Mouse (Mus musculus) T-cell, adult 66 days (primary cell): ENCODE measurements around the gene Crtc2. TPM values are rescaled to one million over a fixed set of nuclear protein-coding genes. Genes with fewer than 3 reads are reported as not detected.

ENCODE experiments used
- total RNA-seq, 2 experiments: library from RNA; stranded (reverse); gene quantifications; 3 replicates in 1 of 2; 4 replicates in 1 of 2; pipeline ENCODE4 v1.2.4; 2023

Crtc2 gene
- 100 to 1,000 TPM in 1 of 2 experiments, 10 to 100 TPM in 1; 97.9 to 123 TPM for total RNA-seq

GRCm38 (mm10) chr3:90253653-90254418 is at the start of gene Crtc2:
TSS of gene Crtc2 (plus strand) at chr3:90254163.

DNA sequence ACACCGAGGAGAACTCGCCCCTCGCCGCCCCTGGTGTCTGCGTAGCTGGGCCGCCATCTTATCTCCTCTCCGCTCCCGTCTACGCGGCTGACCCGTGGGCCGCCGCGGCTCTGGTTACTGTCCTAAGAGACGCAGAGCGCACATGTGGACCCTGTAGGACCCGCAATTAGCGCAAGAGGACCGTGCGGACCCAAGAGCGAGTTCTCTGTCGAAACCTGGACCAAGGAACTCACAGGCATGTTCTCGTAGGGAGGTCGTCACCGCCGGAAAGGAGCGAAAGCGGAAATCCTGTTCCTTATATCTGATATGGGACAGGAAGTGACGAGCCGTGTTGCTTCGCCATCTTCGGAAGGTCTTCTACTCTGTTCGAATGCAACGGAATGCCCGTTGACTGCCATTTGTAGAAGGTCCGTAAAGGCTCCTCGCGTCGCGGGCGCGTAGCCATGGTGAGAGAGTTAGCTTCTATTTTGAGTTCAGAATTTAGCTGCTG is 40.5 kb upstream of the Crtc2 start, which contains the start of the genes Rps27 and Rab13:
Rps27 (minus strand) TSS at position 275 of the 490 bp plus-strand sequence.
Rab13 (plus strand) TSS at position 319 of the 490 bp plus-strand sequence.

GRCm38 (mm10) chr3:90231507-90232333 is 22.2 kb upstream of the Crtc2 start, which contains the start of gene Jtb:
TSS of gene Jtb (plus strand) at chr3:90231597.

GRCm38 (mm10) chr3:90242984-90243775 is 10.8 kb upstream of the Crtc2 start, which contains the start of gene Creb3l4:
TSS of gene Creb3l4 (minus strand) at chr3:90243512.

GRCm38 (mm10) chr3:90247960-90248745 is 5.8 kb upstream of the Crtc2 start, which contains the start of gene Slc39a1:
TSS of gene Slc39a1 (plus strand) at chr3:90248172.

GRCm38 (mm10) chr3:90265034-90265931 is 11.3 kb downstream of the Crtc2 start, which contains the start of gene Dennd4b:
TSS of gene Dennd4b (plus strand) at chr3:90265185.

DNA sequence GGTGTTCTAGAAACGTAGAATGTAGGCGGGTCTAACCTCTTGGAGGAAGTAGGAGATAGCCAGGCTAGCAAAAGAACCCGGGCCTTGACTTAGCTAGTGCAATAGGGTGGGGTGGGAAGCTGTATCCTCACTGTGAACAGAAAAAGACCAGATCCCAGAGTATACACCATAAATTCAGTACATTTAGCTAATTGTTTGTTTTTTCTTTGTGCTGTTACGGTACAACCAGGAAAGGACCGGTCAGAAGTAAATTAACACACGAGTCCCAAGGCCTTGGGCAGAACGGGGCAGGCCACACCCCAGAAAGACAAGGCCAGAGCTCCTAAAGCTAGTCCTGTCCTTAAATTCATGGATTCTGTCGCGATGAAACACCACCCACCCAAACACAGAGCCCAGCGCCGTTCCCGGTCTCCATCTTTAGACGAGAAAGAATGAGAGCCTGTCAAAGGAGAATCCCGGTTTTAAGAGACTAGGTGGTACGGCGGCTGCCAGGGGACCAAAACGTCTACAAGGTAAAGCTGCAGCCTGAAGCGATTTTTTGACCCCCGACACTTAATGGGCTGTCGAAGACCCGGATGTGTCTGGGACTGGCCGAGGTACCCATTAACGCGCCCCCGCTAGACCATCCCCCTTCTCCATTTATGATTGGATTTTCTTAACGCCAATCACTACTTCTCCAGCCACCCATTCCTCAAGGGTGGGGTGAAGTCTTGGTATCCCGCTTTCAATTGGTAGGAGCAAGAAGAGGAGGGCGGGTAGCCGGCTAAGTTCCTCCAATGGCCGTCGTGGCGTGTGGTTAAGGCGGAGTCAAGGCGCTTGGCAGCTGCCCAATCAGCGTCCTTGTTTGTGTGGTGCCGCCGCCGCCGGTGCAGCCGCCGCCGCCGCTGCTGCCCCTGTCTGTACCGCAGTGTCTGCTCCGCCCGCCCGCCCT is 38.6 kb downstream of the Crtc2 start, which contains the start of gene Gatad2b:
Gatad2b (plus strand) TSS at position 834 of the 931 bp plus-strand sequence.

Other genes starting within 250 kb of the Crtc2 start
- gene 4933434E20Rik, start 202.5 kb upstream of the Crtc2 start, total RNA-seq = 100 to 1,000 TPM in 1 of 2 experiments, 10 to 100 TPM in 1; 94.8 to 103 TPM
- 100 to 1,000 TPM; 237 to 253 TPM for gene Ubap2l, start 201.5 kb upstream of the Crtc2 start, total RNA-seq
- gene Tpm3, start 181.5 kb upstream of the Crtc2 start, total RNA-seq = 100 to 1,000 TPM; 548 to 572 TPM
- gene Nup210l, start 150.0 kb upstream of the Crtc2 start, total RNA-seq = 1 to 10 TPM; 1.1 TPM
- over 10,000 TPM; 10,955 to 11,849 TPM for gene Rps27, start 40.5 kb upstream of the Crtc2 start, total RNA-seq
- not detected for gene Rab13, start 40.5 kb upstream of the Crtc2 start, total RNA-seq
- 10 to 100 TPM; 63.9 to 76.8 TPM for gene Jtb, start 22.6 kb upstream of the Crtc2 start, total RNA-seq
- gene Creb3l4, start 10.7 kb upstream of the Crtc2 start, total RNA-seq = not detected
- gene Slc39a1, start 6.0 kb upstream of the Crtc2 start, total RNA-seq = 10 to 100 TPM; 25.3 to 28.3 TPM
- 10 to 100 TPM; 73.7 to 80.7 TPM for gene Dennd4b, start 11.0 kb downstream of the Crtc2 start, total RNA-seq
- 100 to 1,000 TPM; 109 to 114 TPM for gene Gatad2b, start 39.0 kb downstream of the Crtc2 start, total RNA-seq
- gene Slc27a3, start 135.8 kb downstream of the Crtc2 start, total RNA-seq = 1 to 10 TPM; 1.8 to 2.2 TPM
- 10 to 100 TPM; 57.3 to 67.2 TPM for gene Ints3, start 179.5 kb downstream of the Crtc2 start, total RNA-seq
- not detected for gene Npr1, start 211.7 kb downstream of the Crtc2 start, total RNA-seq
- 10 to 100 TPM; 89.4 to 92.6 TPM for gene Ilf2, start 222.0 kb downstream of the Crtc2 start, total RNA-seq
- 10 to 100 TPM; 36.9 to 38.9 TPM for gene Snapin, start 236.9 kb downstream of the Crtc2 start, total RNA-seq